Mouse (Mus musculus) kidney, adult 2 months (tissue): Measurements from ENCODE around the gene Zfp444. TPM values are rescaled to one million over a fixed set of nuclear protein-coding genes. Genes with fewer than 3 reads are reported as not detected.

Source experiments
- DNase-seq: peaks from one replicate; pipeline ENCODE4 v3.0.0; 2021
- H3K27ac ChIP-seq: fragments of 200-500 bp; 2 replicates; pipeline ENCODE4 v1.5.1; 2012; ENCODE audit warnings: low read depth, low read length, control low read depth, inconsistent platforms; ENCODE audit not compliant: insufficient read depth
- H3K27me3 ChIP-seq: fragments of 200-500 bp; replicated peaks from 2 replicates; pipeline ENCODE4 v1.6.1; 2012; ENCODE audit warnings: mild to moderate bottlenecking, moderate library complexity, low read length, inconsistent platforms; ENCODE audit not compliant: control insufficient read depth, insufficient read depth
- H3K36me3 ChIP-seq: fragments of 200-500 bp; 2 replicates; pipeline ENCODE4 v1.6.1; 2012; ENCODE audit warnings: mild to moderate bottlenecking, moderate library complexity, low read length, inconsistent platforms; ENCODE audit not compliant: control insufficient read depth, insufficient read depth
- H3K4me1 ChIP-seq: fragments of 200-500 bp; 2 replicates; pipeline ENCODE4 v1.6.1; 2011; ENCODE audit warnings: low read length; ENCODE audit not compliant: control insufficient read depth, insufficient read depth
- H3K4me3 ChIP-seq: fragments of 200-500 bp; 2 replicates; pipeline ENCODE4 v1.5.1; 2011; ENCODE audit warnings: mild to moderate bottlenecking, low read depth, low read length, control low read depth; ENCODE audit not compliant: insufficient read depth
- CTCF ChIP-seq: fragments of 200-500 bp; conservative IDR thresholded peaks from 2 replicates; pipeline ENCODE4 v1.5.1; 2011; ENCODE audit warnings: low read depth, mild to moderate bottlenecking, control low read depth, low read length, moderate library complexity, mixed read lengths; ENCODE audit not compliant: insufficient read depth, insufficient read length
- POLR2A ChIP-seq: fragments of 200-500 bp; IDR thresholded peaks from one replicate; pipeline ENCODE4 v1.6.1; 2011; ENCODE audit warnings: low read depth, low read length, control low read depth
- WGBS: fragments of 180-500 bp; shearing (Covaris S2); methylation state at CpG from one replicate; pipeline ENCODE4 v1.1.7; 2018; 5-methylcytosine and 5-hydroxymethylcytosine counted together
- polyA plus RNA-seq: library from polyadenylated mRNA; depleted of rRNA; stranded (reverse); fragments of >200 nt; gene quantifications from 2 replicates; pipeline ENCODE4 v1.2.3, GENCODE M21; 2012; rRNA removed

Zfp444 gene
- 47.1 and 65.2 TPM in 2 replicates for polyA plus RNA-seq

GRCm38 (mm10) chr7:6172006-6172649 lies at the start of gene Zfp444:
Gene Zfp444, plus strand, starts transcription at chr7:6172226.
- Histone ChIP-seq H3K4me1 (peaks cover 12% of the 10 kb centered on the region; the same call in 1 of the 2 replicates), H3K27ac (peak within 1 kb of the TSS; percentile 92), H3K27me3 (no peaks in the 10 kb centered on the region), H3K4me3 (peak within 1 kb of the TSS; percentile 63), H3K36me3 (no peaks in the 10 kb centered on the region; the same call in 1 of the 2 replicates)
- WGBS: 1% methylated on average over 37 of the region's 37 CpGs
- TF ChIP-seq POLR2A: peak; percentile 13
- no peak for TF ChIP-seq CTCF
- DNase-seq: peak; percentile 99

- DNase-seq: peak; percentile 89
- Histone ChIP-seq H3K4me3 (no peak overlapping the region), H3K27me3 (no peaks in the 10 kb centered on the region), H3K27ac (no peak overlapping the region), H3K4me1 (no peaks in the 10 kb centered on the region), H3K36me3 (no peaks in the 10 kb centered on the region)
- WGBS: 32% methylated on average over 7 of the region's 7 CpGs
- no peak for TF ChIP-seq POLR2A
- peak; percentile 92 for TF ChIP-seq CTCF
Observed at GRCm38 (mm10) chr7:6126690-6127448, 45.2 kb upstream of the Zfp444 start.

- no peak for TF ChIP-seq POLR2A
- H3K27ac ChIP-seq: no peak overlapping the region
- H3K27me3 ChIP-seq: no peaks in the 10 kb centered on the region
- no peak overlapping the region for H3K4me3 ChIP-seq
- H3K36me3 ChIP-seq: peaks cover 3% of the 10 kb centered on the region
- DNase-seq: no peak
- WGBS: 55% methylated on average over 4 of the region's 4 CpGs
- H3K4me1 ChIP-seq: no peaks in the 10 kb centered on the region
Observed at GRCm38 (mm10) chr7:6130346-6130745, 41.7 kb upstream of the Zfp444 start.

GRCm38 (mm10) chr7:6132646-6133045 lies 39.4 kb upstream of the Zfp444 start:
- 89% methylated on average over 30 of the region's 30 CpGs for WGBS
- peaks cover 3% of the 10 kb centered on the region for H3K36me3 ChIP-seq

GRCm38 (mm10) chr7:6136497-6136896 lies 35.5 kb upstream of the Zfp444 start:
- H3K27ac ChIP-seq: no peak overlapping the region
- H3K27me3 ChIP-seq: no peaks in the 10 kb centered on the region
- peaks cover 3% of the 10 kb centered on the region for H3K36me3 ChIP-seq
- DNase-seq: peak; percentile 33
- no peak for TF ChIP-seq POLR2A
- peak; percentile 54 for TF ChIP-seq CTCF
- H3K4me3 ChIP-seq: no peak overlapping the region
- H3K4me1 ChIP-seq: peaks cover 3% of the 10 kb centered on the region; the same call in 1 of the 2 replicates

More at GRCm38 (mm10) chr7:6132646-6133045, 39.4 kb upstream of the Zfp444 start:
- DNase-seq: no peak
- Histone ChIP-seq H3K4me3 (no peak overlapping the region), H3K27ac (no peak overlapping the region), H3K4me1 (peaks cover 3% of the 10 kb centered on the region; the same call in 1 of the 2 replicates), H3K27me3 (no peaks in the 10 kb centered on the region)
- no peak for TF ChIP-seq CTCF
- TF ChIP-seq POLR2A: no peak

- DNase-seq: no peak
- no peaks in the 10 kb centered on the region for H3K36me3 ChIP-seq
- H3K4me1 ChIP-seq: peaks cover 8% of the 10 kb centered on the region; the same call in 1 of the 2 replicates
- H3K27me3 ChIP-seq: no peaks in the 10 kb centered on the region
- WGBS: 65% methylated on average over 3 of the region's 3 CpGs
- TF ChIP-seq CTCF (no peak), POLR2A (no peak)
- no peak overlapping the region for H3K27ac ChIP-seq
- no peak overlapping the region for H3K4me3 ChIP-seq
Observed at GRCm38 (mm10) chr7:6139295-6139694, 32.7 kb upstream of the Zfp444 start.

- no peak for DNase-seq
- 44% methylated on average over 2 of the region's 2 CpGs for WGBS
- no peaks in the 10 kb centered on the region for H3K27me3 ChIP-seq
- H3K4me3 ChIP-seq: no peak overlapping the region
- no peak for TF ChIP-seq POLR2A
- no peak overlapping the region for H3K27ac ChIP-seq
- peaks cover 50% of the 10 kb centered on the region for H3K4me1 ChIP-seq
- H3K36me3 ChIP-seq: no peaks in the 10 kb centered on the region
Observed at GRCm38 (mm10) chr7:6143991-6144531, 28.0 kb upstream of the Zfp444 start.
